Mouse (Mus musculus) intestine, embryonic 15.5 days (tissue): ENCODE measurements at regions not wholly inside any gene's neighbourhood (a gene's known extent, or its start where the extent isn't known, plus 50 kb on each side); places are given as distances from the start of the nearest gene placed in this dataset.
A peak's percentile ranks its signal among the peaks of the same experiment; 100 is the strongest.
"Not testable (repeated sequence)": the region's sequence is repeated elsewhere in the genome, so short reads cannot be mapped to it uniquely, and the experiment has no call there.

Source experiments
- ATAC-seq: fragments of 200-750 bp; cut with Nextera tagmentation; 2 replicates; pipeline ENCODE4 v1.8.0; 2017; ENCODE audit warnings: moderate TSS enrichment, moderate library complexity
- H3K27ac ChIP-seq: fragments of 300-500 bp; sonication (generic); 2 replicates; pipeline ENCODE4 v1.5.1; 2015; ENCODE audit warnings: mild to moderate bottlenecking, inconsistent platforms
- H3K27me3 ChIP-seq: fragments of 300-500 bp; sonication (generic); replicated peaks from 2 replicates; pipeline ENCODE4 v1.6.1; 2015; ENCODE audit warnings: inconsistent platforms
- H3K36me3 ChIP-seq: fragments of 300-500 bp; sonication (generic); 2 replicates; pipeline ENCODE4 v1.6.1; 2015; ENCODE audit warnings: inconsistent platforms
- H3K4me1 ChIP-seq: fragments of 300-500 bp; sonication (generic); replicated peaks from 2 replicates; pipeline ENCODE4 v1.6.1; 2015; ENCODE audit warnings: inconsistent platforms
- H3K4me2 ChIP-seq: fragments of 300-500 bp; sonication (generic); replicated peaks from 2 replicates; pipeline ENCODE4 v1.6.1; 2015; ENCODE audit warnings: mild to moderate bottlenecking, inconsistent platforms
- H3K4me3 ChIP-seq: fragments of 300-500 bp; sonication (generic); replicated peaks from 2 replicates; pipeline ENCODE4 v1.5.1; 2015; ENCODE audit warnings: inconsistent platforms
- H3K9ac ChIP-seq: fragments of 300-500 bp; sonication (generic); 2 replicates; pipeline ENCODE4 v1.6.1; 2015; ENCODE audit warnings: inconsistent platforms
- H3K9me3 ChIP-seq: fragments of 300-500 bp; sonication (generic); 2 replicates; pipeline ENCODE4 v1.6.1; 2016; ENCODE audit warnings: inconsistent platforms
- WGBS: fragments of 180-500 bp; shearing (Covaris S2); methylation state at CpG from one replicate; pipeline ENCODE4 v1.1.7; 2015; 5-methylcytosine and 5-hydroxymethylcytosine counted together

DNA sequence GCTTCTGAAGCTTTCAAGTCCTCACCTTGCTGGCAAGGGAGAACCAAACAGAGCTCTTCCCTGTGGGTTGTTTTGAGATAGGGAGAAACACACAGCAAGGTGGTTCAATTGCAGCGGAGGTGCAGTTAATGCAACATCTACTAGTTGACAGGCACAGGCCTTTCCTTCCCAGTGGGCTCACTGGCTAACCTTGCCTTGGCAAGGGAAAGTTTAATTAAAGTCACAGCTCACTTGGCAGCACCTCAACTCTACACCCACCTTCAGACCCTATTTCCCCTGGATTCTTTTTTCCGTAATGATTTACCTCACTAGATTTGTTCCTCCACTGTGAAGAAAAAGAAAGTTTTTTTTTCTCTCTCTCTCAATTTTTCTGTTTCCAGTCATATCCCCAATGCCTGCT, 314.5 kb downstream of the Tlr4 start:
- Histone ChIP-seq H3K9ac (no peak overlapping the region), H3K36me3 (no peaks in the 10 kb centered on the region), H3K4me1 (no peaks in the 10 kb centered on the region), H3K4me2 (no peak overlapping the region), H3K4me3 (no peak overlapping the region), H3K27ac (no peak overlapping the region), H3K27me3 (no peaks in the 10 kb centered on the region), H3K9me3 (no peaks in the 10 kb centered on the region)
- 90% methylated on average over 2 of the region's 2 CpGs for WGBS
- ATAC-seq = no peak

DNA sequence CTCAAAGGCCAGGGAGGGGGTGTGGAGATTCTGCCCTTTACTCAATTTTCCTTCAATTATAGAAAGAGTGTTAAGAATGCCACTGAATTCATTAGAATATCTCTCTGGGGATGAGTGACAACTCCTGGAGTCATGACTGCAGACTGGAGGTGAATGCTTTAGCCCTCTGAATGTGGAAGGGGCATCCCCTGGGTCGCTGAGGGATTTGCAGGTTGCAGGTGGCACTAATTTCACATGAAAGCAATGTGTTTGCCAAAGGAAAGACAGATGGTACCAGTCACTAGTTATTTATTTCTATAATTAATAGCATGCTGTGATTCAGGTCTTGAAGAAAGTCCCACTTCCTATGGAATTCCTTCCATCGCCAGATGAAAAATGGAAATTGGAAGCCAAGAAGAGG, 321.1 kb downstream of the Tlr4 start:
- H3K4me1 ChIP-seq = no peaks in the 10 kb centered on the region
- H3K4me2 ChIP-seq = no peak overlapping the region
- no peak overlapping the region for H3K9ac ChIP-seq
- ATAC-seq = no peak
- H3K36me3 ChIP-seq = no peaks in the 10 kb centered on the region
- 73% methylated on average over 2 of the region's 2 CpGs for WGBS
- H3K9me3 ChIP-seq = no peaks in the 10 kb centered on the region
- no peak overlapping the region for H3K4me3 ChIP-seq
- H3K27ac ChIP-seq = no peak overlapping the region
- H3K27me3 ChIP-seq = no peaks in the 10 kb centered on the region

DNA sequence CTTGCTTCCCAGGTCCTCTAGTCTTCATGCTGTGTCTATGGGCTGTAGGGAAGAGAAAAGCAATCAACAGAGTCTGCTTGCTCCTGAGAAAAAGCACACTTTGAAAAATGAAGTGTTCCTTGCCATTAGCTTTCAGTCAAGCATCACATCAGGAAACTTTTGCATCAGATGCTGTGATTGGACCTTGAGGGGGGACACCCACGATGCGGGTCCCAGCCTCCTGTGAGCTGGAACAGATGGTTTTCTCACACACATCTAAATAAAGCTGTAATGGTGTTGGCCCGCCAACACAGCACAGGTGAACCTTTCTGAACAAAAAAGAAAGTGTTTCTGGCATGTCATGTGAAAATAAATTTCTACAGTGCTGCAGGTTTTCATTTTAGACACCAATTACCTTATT, 335.3 kb downstream of the Tlr4 start:
- 83% methylated on average over 3 of the region's 3 CpGs for WGBS
- Histone ChIP-seq H3K36me3 (no peaks in the 10 kb centered on the region), H3K9ac (no peak overlapping the region), H3K4me1 (no peaks in the 10 kb centered on the region), H3K4me2 (no peak overlapping the region), H3K27me3 (no peaks in the 10 kb centered on the region), H3K9me3 (no peaks in the 10 kb centered on the region), H3K27ac (no peak overlapping the region), H3K4me3 (no peak overlapping the region)
- ATAC-seq = no peak

DNA sequence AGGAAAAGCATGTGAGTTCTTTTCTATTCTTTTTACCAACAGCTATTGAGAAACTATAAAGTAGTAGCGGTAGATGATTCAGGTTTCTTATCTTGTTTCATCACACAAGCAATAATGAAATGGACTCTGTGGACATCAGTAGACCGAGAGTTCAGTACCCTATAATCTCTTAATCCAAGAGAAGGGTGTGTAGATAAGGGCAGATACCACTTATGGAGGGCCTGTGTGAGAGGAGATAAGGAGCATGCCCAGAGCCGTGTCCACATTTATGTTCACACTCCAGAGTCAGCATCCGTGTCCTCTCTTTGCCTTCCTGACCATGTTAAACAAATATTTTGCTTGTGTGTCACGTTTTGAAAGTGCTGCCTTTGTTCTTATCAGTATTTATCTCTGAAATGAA, 340.3 kb downstream of the Tlr4 start:
- Histone ChIP-seq H3K4me2 (no peak overlapping the region), H3K4me1 (no peaks in the 10 kb centered on the region), H3K36me3 (no peaks in the 10 kb centered on the region), H3K27ac (no peak overlapping the region), H3K4me3 (no peak overlapping the region), H3K9me3 (no peaks in the 10 kb centered on the region), H3K9ac (no peak overlapping the region), H3K27me3 (no peaks in the 10 kb centered on the region)
- ATAC-seq = peak; percentile 97
- 40% methylated on average over 5 of the region's 5 CpGs for WGBS

DNA sequence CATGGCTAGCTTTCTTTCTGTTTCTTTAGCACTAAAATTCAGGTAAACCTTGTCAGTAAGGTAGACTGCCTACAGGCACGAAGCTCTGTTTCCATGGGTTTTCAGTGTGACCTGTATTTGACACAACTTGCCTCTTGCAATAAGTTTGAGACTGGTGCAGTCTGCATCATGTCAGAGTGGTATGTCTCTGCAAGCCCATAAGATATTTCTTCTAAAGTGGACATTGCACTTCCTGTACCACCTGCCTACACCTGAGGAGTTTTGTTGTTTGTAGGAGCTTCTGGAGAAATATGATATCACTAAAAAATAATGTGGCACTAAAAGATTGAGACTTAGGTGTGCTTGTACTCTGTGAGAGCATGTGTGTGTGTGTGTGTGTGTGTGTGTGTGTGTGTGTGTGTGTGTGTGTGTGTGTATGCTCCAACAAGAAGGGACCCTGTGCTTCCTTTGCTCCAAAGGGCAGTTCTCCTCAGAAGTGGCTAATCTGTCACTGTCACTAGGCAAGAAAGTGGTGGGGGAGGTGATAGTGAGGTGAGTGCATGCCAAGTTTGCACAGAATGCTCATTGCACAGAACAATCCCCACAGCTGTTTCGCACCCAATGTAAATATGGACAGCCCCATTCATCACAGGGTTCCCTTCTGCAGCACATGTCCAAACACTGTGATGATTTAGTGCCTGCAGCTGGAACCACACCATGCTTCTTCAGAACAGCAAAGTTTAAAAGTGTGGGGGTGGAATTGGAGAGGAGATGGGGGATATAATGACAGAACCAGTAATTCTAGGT, 360.5 kb downstream of the Tlr4 start:
- Histone ChIP-seq H3K9ac (no peak overlapping the region), H3K9me3 (no peaks in the 10 kb centered on the region), H3K36me3 (no peaks in the 10 kb centered on the region), H3K27ac (0 out of 2 replicates have a peak overlapping the region, but pooled peaks have one; percentile 19), H3K27me3 (no peaks in the 10 kb centered on the region), H3K4me3 (no peak overlapping the region), H3K4me2 (no peak overlapping the region), H3K4me1 (0 out of 2 replicates have a peak, but pooled peaks cover 3% of the 10 kb centered on the region)
- ATAC-seq = peak; percentile 95
- WGBS = 27% methylated on average over 2 of the region's 2 CpGs

DNA sequence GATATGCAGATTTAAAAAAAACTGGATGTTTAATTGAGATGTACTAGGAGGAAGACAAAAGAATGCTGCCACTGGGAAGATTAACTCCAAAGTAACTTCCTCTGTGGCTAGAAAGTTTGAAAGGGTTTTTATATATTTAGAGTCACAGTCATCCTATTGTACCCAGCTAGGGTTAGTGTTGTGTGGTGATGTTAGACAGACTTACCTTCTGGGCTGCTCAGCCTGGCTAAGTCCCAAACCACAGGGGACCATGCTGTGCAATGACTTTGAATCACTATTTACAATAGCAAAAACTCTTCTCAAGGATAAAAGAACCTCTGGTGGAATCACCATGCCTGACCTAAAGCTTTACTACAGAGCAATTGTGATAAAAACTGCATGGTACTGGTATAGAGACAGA, 363.2 kb downstream of the Tlr4 start:
- Histone ChIP-seq H3K4me2 (no peak overlapping the region), H3K9me3 (no peaks in the 10 kb centered on the region), H3K4me3 (no peak overlapping the region), H3K4me1 (0 out of 2 replicates have a peak, but pooled peaks cover 3% of the 10 kb centered on the region), H3K27ac (no peak overlapping the region), H3K36me3 (no peaks in the 10 kb centered on the region), H3K27me3 (no peaks in the 10 kb centered on the region), H3K9ac (no peak overlapping the region)
- no peak for ATAC-seq

DNA sequence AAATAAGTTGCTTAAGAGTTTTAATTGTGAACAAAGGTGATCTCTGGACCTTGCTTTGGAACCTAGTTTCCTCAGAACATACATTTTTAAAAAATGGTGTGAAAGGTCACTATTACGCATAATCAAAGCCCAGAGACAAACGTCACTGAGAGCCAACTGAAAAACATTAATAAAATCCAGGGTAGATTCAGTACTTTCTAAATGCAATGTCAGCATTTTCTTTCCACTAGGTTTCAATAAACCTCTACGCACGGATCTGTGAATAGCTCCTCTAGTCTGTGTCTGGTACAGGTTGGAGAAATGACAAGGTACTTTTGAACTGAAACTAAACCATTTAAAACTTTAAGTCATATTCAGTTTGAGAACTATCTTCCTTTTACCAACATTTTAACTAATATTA, 367.0 kb downstream of the Tlr4 start:
- WGBS = 61% methylated on average over 4 of the region's 4 CpGs
- Histone ChIP-seq H3K36me3 (no peaks in the 10 kb centered on the region), H3K4me2 (no peak overlapping the region), H3K9ac (no peak overlapping the region), H3K4me1 (no peaks in the 10 kb centered on the region), H3K27ac (no peak overlapping the region), H3K4me3 (no peak overlapping the region), H3K27me3 (no peaks in the 10 kb centered on the region), H3K9me3 (no peaks in the 10 kb centered on the region)
- ATAC-seq = no peak

DNA sequence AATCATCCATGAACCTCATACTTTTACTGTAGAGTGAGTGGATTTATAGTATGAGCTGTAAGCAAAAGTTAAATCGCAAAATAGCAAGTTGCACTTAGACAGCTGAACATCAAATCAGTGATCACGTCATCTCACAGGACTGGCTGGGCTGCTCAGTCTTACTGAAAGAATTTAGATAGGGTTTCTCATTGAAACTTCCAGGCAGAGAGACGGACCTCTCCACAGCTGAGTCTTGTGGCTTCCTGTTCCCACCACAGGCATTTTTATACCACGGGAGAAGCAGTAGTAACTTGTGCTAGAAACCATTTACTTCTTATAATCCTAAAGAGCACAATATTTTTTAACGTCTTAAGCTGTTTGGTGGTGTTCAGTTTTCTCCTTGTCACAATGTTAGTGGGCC, 369.5 kb downstream of the Tlr4 start:
- H3K4me3 ChIP-seq = no peak overlapping the region
- H3K27ac ChIP-seq = no peak overlapping the region
- no peaks in the 10 kb centered on the region for H3K36me3 ChIP-seq
- WGBS = 76% methylated on average over 5 of the region's 5 CpGs
- no peak for ATAC-seq
- H3K4me1 ChIP-seq = no peaks in the 10 kb centered on the region
- H3K4me2 ChIP-seq = no peak overlapping the region
- H3K9ac ChIP-seq = no peak overlapping the region
- H3K27me3 ChIP-seq = no peaks in the 10 kb centered on the region
- H3K9me3 ChIP-seq = no peaks in the 10 kb centered on the region

DNA sequence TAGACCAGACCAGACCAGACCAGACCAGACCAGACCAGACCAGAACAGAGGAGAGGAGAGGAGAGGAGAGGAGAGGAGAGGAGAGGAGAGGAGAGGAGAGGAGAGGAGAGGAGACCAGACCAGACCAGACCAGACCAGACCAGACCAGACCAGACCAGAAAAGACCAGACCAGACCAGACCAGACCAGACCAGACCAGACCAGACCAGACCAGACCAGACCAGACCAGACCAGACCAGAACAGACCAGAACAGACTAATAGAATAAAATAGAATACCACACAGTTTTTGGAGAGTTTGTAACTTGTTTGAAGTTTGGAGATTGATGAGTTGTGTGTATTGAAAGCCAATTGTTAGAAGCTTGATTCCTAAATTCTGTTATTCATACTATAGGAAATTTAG, 381.0 kb downstream of the Tlr4 start:
- not testable (repeated sequence) for H3K4me1 ChIP-seq, H3K36me3 ChIP-seq, H3K9ac ChIP-seq, ATAC-seq, H3K4me2 ChIP-seq, H3K27ac ChIP-seq, H3K9me3 ChIP-seq, H3K4me3 ChIP-seq, H3K27me3 ChIP-seq

DNA sequence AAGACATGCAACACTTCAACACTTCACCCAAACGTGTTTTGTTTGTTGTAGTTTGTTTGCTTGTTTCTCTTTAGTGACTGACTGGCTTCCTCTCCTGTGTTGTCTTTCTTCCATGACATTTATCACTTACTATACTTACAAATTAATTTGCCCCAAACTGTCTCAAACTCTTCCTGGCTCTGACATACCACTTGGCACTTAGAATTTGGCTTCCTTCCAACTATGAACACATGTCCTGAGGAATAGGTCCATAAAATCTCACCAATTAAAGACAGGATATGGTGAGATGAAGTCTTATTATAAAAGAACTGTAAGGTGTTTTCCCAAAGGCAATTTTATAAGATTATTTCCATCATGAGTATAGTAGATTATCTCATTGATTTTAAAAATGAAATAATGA, 386.0 kb downstream of the Tlr4 start:
- no peaks in the 10 kb centered on the region for H3K9me3 ChIP-seq

DNA sequence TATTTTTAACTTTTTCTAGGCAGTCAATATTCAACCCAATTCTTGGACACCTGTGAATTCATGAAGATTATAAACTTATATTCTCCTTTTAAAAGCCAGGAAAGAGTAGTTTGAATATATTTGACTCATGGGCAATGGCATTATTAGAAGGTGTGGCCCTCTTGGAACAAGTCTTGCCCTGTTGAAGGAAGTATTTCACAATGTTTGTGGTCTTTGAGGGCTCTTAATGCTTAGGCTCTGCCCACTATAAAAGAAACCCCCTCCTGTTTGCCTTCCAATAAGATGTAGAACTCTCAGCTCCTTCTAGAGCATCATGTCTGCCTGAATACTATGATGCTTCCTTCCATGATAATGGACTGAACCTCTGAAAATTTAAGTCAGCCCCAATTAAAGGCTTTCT, 397.1 kb downstream of the Tlr4 start:
- no peak overlapping the region for H3K4me2 ChIP-seq
- H3K4me1 ChIP-seq = no peaks in the 10 kb centered on the region
- no peak overlapping the region for H3K4me3 ChIP-seq
- no peak overlapping the region for H3K9ac ChIP-seq
- H3K27ac ChIP-seq = no peak overlapping the region
- ATAC-seq = no peak
- no peaks in the 10 kb centered on the region for H3K27me3 ChIP-seq
- H3K9me3 ChIP-seq = no peaks in the 10 kb centered on the region
- no peaks in the 10 kb centered on the region for H3K36me3 ChIP-seq

More for the DNA sequence above, 386.0 kb downstream of the Tlr4 start:
- H3K27ac ChIP-seq = no peak overlapping the region
- no peak overlapping the region for H3K4me3 ChIP-seq
- 60% methylated on average over 1 of the region's 1 CpGs for WGBS
- H3K4me1 ChIP-seq = no peaks in the 10 kb centered on the region
- no peaks in the 10 kb centered on the region for H3K36me3 ChIP-seq
- H3K27me3 ChIP-seq = no peaks in the 10 kb centered on the region
- no peak for ATAC-seq
- no peak overlapping the region for H3K9ac ChIP-seq
- H3K4me2 ChIP-seq = no peak overlapping the region

DNA sequence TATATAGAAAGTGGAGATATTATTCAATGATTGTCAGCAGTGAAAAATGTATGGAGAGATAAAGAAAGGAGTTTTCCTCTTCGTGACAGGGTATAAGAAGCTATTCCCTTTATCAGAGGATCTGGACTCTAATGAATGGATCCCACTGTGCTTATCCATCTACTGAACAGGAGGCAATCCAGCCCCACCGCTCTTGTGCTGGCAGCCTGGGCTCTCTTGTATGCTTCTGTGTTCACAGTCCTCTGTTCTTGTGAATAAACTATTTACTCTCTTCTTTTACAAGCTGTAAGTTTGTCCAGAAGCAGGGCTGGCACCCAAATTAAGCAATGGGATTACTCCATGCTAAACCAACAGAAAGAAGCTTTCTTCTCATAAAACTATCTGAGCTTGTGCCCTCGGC, 401.8 kb downstream of the Tlr4 start:
- Histone ChIP-seq H3K27me3 (no peaks in the 10 kb centered on the region), H3K27ac (no peak overlapping the region), H3K9me3 (no peaks in the 10 kb centered on the region), H3K36me3 (no peaks in the 10 kb centered on the region), H3K4me1 (no peaks in the 10 kb centered on the region), H3K4me3 (no peak overlapping the region), H3K4me2 (no peak overlapping the region), H3K9ac (no peak overlapping the region)
- ATAC-seq = no peak
- WGBS = 68% methylated on average over 3 of the region's 3 CpGs

DNA sequence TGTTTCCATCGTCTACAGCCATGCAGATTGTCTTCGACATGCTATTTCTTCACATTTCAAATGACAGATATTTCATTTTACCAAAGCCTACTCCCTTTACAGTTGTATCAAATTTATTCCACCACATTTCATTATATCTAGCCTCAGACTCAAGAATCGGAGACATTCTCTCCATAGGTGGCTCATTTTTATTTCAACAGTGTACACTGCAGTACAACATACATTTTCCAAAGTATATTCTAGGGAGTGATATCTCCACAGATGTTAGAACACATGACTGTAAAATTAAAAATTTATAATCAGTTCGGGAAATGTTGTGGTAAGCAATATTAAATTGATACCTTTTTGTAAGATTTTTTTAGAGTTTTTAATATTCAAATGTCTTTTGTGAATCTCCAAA, 446.2 kb downstream of the Tlr4 start:
- Histone ChIP-seq H3K9ac (no peak overlapping the region), H3K9me3 (no peaks in the 10 kb centered on the region), H3K27me3 (no peaks in the 10 kb centered on the region), H3K4me1 (no peaks in the 10 kb centered on the region), H3K4me3 (no peak overlapping the region), H3K36me3 (no peaks in the 10 kb centered on the region), H3K4me2 (no peak overlapping the region), H3K27ac (no peak overlapping the region)
- ATAC-seq = no peak
- WGBS = 88% methylated on average over 4 of the region's 4 CpGs
